Mouse (Mus musculus) heart, adult 2 months (tissue): ENCODE results near the gene Asic1. TPM values are rescaled to one million over a fixed set of nuclear protein-coding genes. Genes with fewer than 3 reads are reported as not detected.
"Not testable (repeated sequence)": the region's sequence is repeated elsewhere in the genome, so short reads cannot be mapped to it uniquely, and the experiment has no call there.

Experiments
- DNase-seq, 2 experiments: peaks; one replicate each; pipeline ENCODE4 v3.0.0; 2021
- H3K27ac ChIP-seq: fragments of 200-600 bp; 2 replicates; pipeline ENCODE4 v1.8.1; 2022
- H3K27me3 ChIP-seq: fragments of 200-500 bp; 2 replicates; pipeline ENCODE4 v1.6.1; 2012; ENCODE audit warnings: mild to moderate bottlenecking, low read length, inconsistent platforms, mixed read lengths; ENCODE audit not compliant: control insufficient read depth, insufficient read depth
- H3K36me3 ChIP-seq: fragments of 200-500 bp; 2 replicates; pipeline ENCODE4 v1.6.1; 2012; ENCODE audit warnings: low read length, inconsistent platforms; ENCODE audit not compliant: control insufficient read depth, insufficient read depth
- H3K4me1 ChIP-seq: fragments of 200-500 bp; 2 replicates; pipeline ENCODE4 v1.6.1; 2011; ENCODE audit warnings: low read length; ENCODE audit not compliant: control insufficient read depth, insufficient read depth
- H3K4me3 ChIP-seq: fragments of 200-600 bp; 2 replicates; pipeline ENCODE4 v1.8.1; 2022
- H3K79me2 ChIP-seq: fragments of 200-500 bp; replicated peaks from 2 replicates; pipeline ENCODE4 v1.6.1; 2012; ENCODE audit warnings: mild to moderate bottlenecking, inconsistent platforms, low read length, moderate library complexity, mixed read lengths; ENCODE audit not compliant: control insufficient read depth, insufficient read depth
- H3K9ac ChIP-seq: fragments of 200-500 bp; 2 replicates; pipeline ENCODE4 v1.6.1; 2012; ENCODE audit warnings: low read depth, mild to moderate bottlenecking, control low read depth, inconsistent platforms, low read length, mixed read lengths
- CTCF ChIP-seq: fragments of 200-600 bp; IDR thresholded peaks from 2 replicates; pipeline ENCODE4 v1.8.1; 2022; ENCODE audit warnings: antibody characterized with exemption, mild to moderate bottlenecking, moderate library complexity
- EP300 ChIP-seq: fragments of 200-500 bp; IDR thresholded peaks from 2 replicates; pipeline ENCODE4 v1.6.1; 2011; ENCODE audit warnings: low read depth, low read length, control low read depth; ENCODE audit not compliant: insufficient read depth
- POLR2A ChIP-seq: fragments of 200-500 bp; IDR thresholded peaks from 2 replicates; pipeline ENCODE4 v1.6.1; 2011; ENCODE audit warnings: mild to moderate bottlenecking, low read depth, low read length, control low read depth; ENCODE audit not compliant: insufficient read depth
- WGBS: fragments of 180-500 bp; shearing (Covaris S2); methylation state at CpG from one replicate; pipeline ENCODE4 v1.1.7; 2018; 5-methylcytosine and 5-hydroxymethylcytosine counted together
- intact Hi-C: fragments of 180-260 bp; cut with DNase I; formaldehyde crosslinking; loops from one replicate; pipeline ENCODE4 v1.15.1; 2025
- polyA plus RNA-seq: library from polyadenylated mRNA; depleted of rRNA; stranded (reverse); fragments of >200 nt; gene quantifications from 2 replicates; pipeline ENCODE4 v1.2.3, GENCODE M21; 2012
- total RNA-seq, 2 experiments: library from RNA; stranded (reverse); gene quantifications; 2 replicates each; pipeline ENCODE4 v1.2.3; 2021

Gene Asic1
- total and polyA plus RNA-seq, 3 experiments = 0.42 to 1.3 (median 0.50) TPM

GRCm38 (mm10) chr15:99723515-99724291 is 53.5 kb downstream of the Asic1 start:
- Histone ChIP-seq H3K4me1 (peaks cover 14% of the 10 kb centered on the region), H3K79me2 (no peaks in the 10 kb centered on the region; the same call in 1 of the 2 replicates), H3K9ac (peak overlapping the region; percentile 33), H3K4me3 (peak overlapping the region; percentile 26; the same call in 1 of the 2 replicates), H3K36me3 (peaks cover 3% of the 10 kb centered on the region; the same call in 1 of the 2 replicates), H3K27me3 (no peaks in the 10 kb centered on the region), H3K27ac (peak overlapping the region; percentile 95)
- TF ChIP-seq EP300 (peak; percentile 53; the same call in 1 of the 2 replicates), POLR2A (no peak), CTCF (no peak)
- intact Hi-C loops = loop anchor here (2.0 kb wide), 2 partner anchors 21 to 49 kb away; partner anchors contain the start of genes Cers5 and Smarcd1
- 5% methylated on average over 11 of the region's 11 CpGs for WGBS
- DNase-seq = peak; percentile 74 to 83

DNA sequence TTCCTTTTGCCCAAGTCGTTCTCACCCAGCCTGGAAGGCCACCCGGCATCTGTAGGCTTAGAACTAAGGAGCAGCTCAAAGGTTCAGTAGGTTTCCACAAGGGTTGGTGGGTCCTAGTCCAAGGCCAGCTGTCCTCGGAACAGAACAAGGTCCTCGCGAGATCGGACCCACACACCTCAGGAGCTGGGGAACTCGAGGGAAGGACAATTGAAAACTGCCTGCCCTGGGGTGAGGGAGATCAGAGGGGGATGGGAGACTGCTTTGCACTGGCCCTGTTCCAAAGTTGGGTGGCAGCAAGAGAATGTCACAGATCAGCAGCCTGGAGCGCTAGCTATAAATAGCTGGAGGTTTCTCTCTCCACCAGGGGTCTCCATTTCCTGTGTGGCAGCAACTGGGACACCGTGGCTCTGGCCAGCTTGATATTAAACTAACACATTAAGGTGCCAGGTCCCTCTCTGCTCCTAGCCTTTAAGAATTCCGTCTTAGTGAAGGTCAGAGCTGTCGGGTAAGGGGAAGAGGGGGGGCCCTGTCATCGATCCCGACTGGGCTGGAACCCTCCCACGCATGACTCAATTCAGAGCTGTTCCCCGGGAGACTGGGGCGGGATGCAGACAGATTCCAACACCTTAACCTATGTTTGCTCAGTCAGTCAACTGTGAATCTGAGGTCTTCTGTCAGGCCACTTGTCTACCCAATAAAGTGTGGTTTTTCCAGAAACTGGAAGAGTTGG is 54.3 kb downstream of the Asic1 start:
- intact Hi-C loops = loop anchor here (2.0 to 5.0 kb wide), 3 partner anchors 22 to 183 kb away; partner anchors contain the start of genes Cers5 and Smarcd1
- H3K27me3 ChIP-seq = no peaks in the 10 kb centered on the region

DNA sequence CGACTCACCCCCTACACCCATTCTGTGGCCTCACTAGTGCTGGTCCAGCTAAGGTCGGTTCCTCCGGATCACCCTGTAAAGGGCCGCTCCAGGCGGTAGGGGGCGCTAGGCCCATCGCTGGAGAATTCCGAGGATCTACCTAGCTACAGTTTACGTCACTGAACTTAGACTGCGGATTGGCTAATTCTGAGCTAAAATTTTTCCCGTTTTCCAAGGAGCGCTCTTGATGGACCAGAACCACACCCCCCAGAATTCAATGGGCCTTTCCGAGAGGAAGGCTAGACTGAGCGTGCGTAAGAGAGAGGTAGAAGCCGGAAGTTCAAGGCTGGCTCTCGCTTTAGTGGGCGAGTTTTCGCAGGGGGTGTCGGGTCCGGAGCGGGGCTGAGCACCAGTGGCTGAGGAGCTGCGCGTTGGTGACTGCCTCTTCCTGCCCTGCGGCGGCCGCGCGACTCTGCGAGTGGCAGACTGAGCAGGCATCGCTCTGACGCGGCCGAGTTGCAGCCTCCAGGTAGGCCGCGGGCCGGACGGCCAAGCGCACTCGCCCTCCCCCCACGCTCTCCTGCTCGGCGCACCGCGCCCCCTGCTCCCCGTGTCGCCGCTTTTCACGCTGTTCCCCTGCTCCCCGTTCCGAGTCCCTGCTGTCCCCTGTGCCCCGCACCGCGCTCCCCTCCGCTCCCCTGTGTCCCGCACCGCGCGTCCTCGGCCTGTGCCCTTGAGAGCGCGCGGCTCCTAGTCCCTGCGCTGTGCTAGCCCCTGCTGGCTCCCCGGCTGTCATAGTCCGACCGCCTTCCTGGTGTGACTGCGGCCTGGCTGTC is 55.4 kb downstream of the Asic1 start, which contains the start of gene Cox14:
TSS of gene Cox14 (plus strand) at position 278 of the 815 bp plus-strand sequence.
- Histone ChIP-seq H3K79me2 (no peaks in the 10 kb centered on the region; the same call in 1 of the 2 replicates), H3K27ac (peak within 1 kb of the TSS; percentile 95), H3K4me1 (peaks cover 14% of the 10 kb centered on the region), H3K9ac (peak within 1 kb of the TSS; percentile 86), H3K4me3 (peak within 1 kb of the TSS; percentile 94), H3K27me3 (no peaks in the 10 kb centered on the region), H3K36me3 (peaks cover 3% of the 10 kb centered on the region; the same call in 1 of the 2 replicates)
- intact Hi-C loops = loop anchor here (2.0 to 5.0 kb wide), 3 partner anchors 23 to 182 kb away; partner anchors contain the start of genes Cers5 and Smarcd1
- under 1% methylated on average over 68 of the region's 68 CpGs for WGBS
- peak; percentile 93 to 94 for DNase-seq
- TF ChIP-seq POLR2A = peak; percentile 91
- peak; percentile 83 for TF ChIP-seq CTCF
- TF ChIP-seq EP300 = 0 out of 2 replicates have a peak, but pooled peaks have one; percentile 41

More for the DNA sequence above, 54.3 kb downstream of the Asic1 start:
- peak; percentile 58; the same call in 1 of the 2 replicates for TF ChIP-seq EP300
- peak; percentile 52 for TF ChIP-seq POLR2A
- peak; percentile 72 for TF ChIP-seq CTCF
- Histone ChIP-seq H3K4me3 (peak overlapping the region; percentile 43), H3K9ac (peak overlapping the region; percentile 39), H3K36me3 (peaks cover 3% of the 10 kb centered on the region; the same call in 1 of the 2 replicates), H3K4me1 (peaks cover 14% of the 10 kb centered on the region), H3K79me2 (no peaks in the 10 kb centered on the region; the same call in 1 of the 2 replicates), H3K27ac (peak overlapping the region; percentile 95)
- 3% methylated on average over 16 of the region's 16 CpGs for WGBS
- DNase-seq = peak; percentile 76 to 81

DNA sequence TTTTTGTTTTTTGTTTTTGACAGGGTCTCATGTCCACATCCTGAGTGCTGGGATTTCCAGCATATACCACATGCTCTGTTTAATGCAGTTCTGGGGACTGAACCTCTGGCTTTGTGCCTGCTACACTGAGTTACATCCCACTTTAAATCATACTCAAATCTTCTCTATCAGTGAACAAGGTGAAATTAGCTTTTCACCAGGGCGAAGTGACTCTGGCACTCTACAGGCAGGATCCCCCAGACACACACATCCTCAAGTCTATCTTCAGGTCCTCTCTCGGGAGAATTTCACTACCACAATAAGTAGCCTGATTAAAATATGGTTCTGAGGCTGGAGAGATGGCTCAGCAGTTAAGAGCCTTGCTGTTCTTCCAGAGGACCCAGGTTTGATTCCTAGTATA is 56.4 kb downstream of the Asic1 start:
- Histone ChIP-seq H3K4me1 (peaks cover 14% of the 10 kb centered on the region), H3K9ac (peak overlapping the region; percentile 8; the same call in 1 of the 2 replicates), H3K27ac (peak overlapping the region; percentile 94; the same call in 1 of the 2 replicates), H3K36me3 (peaks cover 3% of the 10 kb centered on the region; the same call in 1 of the 2 replicates), H3K27me3 (no peaks in the 10 kb centered on the region), H3K4me3 (peak overlapping the region; percentile 94), H3K79me2 (no peaks in the 10 kb centered on the region; the same call in 1 of the 2 replicates)
- intact Hi-C loops = loop anchor here (5.0 kb wide), 1 partner anchor 181 kb away; no protein-coding TSS in a partner anchor
- WGBS = 40% methylated on average over 2 of the region's 2 CpGs
- DNase-seq = no peak
- TF ChIP-seq POLR2A (no peak), EP300 (no peak), CTCF (no peak)

GRCm38 (mm10) chr15:99727039-99727438 is 56.9 kb downstream of the Asic1 start:
- not testable (repeated sequence) for DNase-seq, H3K36me3 ChIP-seq, H3K27me3 ChIP-seq, H3K79me2 ChIP-seq, H3K9ac ChIP-seq, H3K4me3 ChIP-seq, H3K27ac ChIP-seq
- WGBS = 79% methylated on average over 4 of the region's 5 CpGs
- H3K4me1 ChIP-seq = peaks cover 14% of the 10 kb centered on the region
- intact Hi-C loops = loop anchor here (5.0 kb wide), 1 partner anchor 180 kb away; no protein-coding TSS in a partner anchor
